Mouse (Mus musculus) left cerebral cortex, adult 18-20 months (tissue): Measurements from ENCODE around the gene Gpr34. TPM values are rescaled to one million over a fixed set of nuclear protein-coding genes. Genes with fewer than 3 reads are reported as not detected.

Experiments
- DNase-seq, 2 experiments: peaks; one replicate each; pipeline ENCODE4 v3.0.0; 2021 to 2022; ENCODE audit warnings: low spot score in 2 of 2, mixed read lengths in 1 of 2
- microRNA-seq, 2 experiments: library from miRNA; unstranded; fragments of <30 nt; microRNA quantifications; one replicate each; pipeline ENCODE4 v1.2.0; 2021
- total RNA-seq, 2 experiments: library from RNA; stranded (reverse); gene quantifications; 2 replicates each; pipeline ENCODE4 v1.2.3; 2021

Gpr34 gene
- total RNA-seq, 2 experiments from 2014 or later = 10.8 to 17.5 TPM

GRCm38 (mm10) chrX:13668867-13669266, 37.0 kb downstream of the Gpr34 start:
- no peak for DNase-seq

- no peak for DNase-seq
These were observed 38.5 kb downstream of the Gpr34 start for GRCm38 (mm10) chrX:13670342-13670741.

- DNase-seq = no peak
These were observed 41.1 kb downstream of the Gpr34 start for GRCm38 (mm10) chrX:13673001-13673400.

GRCm38 (mm10) chrX:13681748-13682147, 49.9 kb downstream of the Gpr34 start:
- no peak for DNase-seq

- DNase-seq = no peak
These were observed 54.7 kb downstream of the Gpr34 start for GRCm38 (mm10) chrX:13686589-13686988.

- peak; percentile 11 to 47 for DNase-seq
These were observed 56.5 kb downstream of the Gpr34 start for GRCm38 (mm10) chrX:13688356-13688755.

Small RNAs within 50 kb of the gene (microRNA-seq; reads per million reads assigned to microRNA genes)
- gene Gm25246 = 0 reads per million in 2 experiments

Other genes starting within 250 kb of the Gpr34 start
- gene Nyx, start 166.0 kb upstream of the Gpr34 start, total RNA-seq = under 1 TPM; 0.30 to 0.49 TPM
- gene Gpr82, start 29.3 kb downstream of the Gpr34 start, total RNA-seq = not detected
- gene Cask, start 219.3 kb downstream of the Gpr34 start, total RNA-seq = 100 to 1,000 TPM; 104 to 119 TPM